Mouse (Mus musculus) kidney, adult 9 months (tissue): ENCODE measurements around the gene Rgs3.

Experiments used
- DNase-seq: peaks from one replicate; pipeline ENCODE4 v3.0.0; 2022

The Rgs3 gene

DNA sequence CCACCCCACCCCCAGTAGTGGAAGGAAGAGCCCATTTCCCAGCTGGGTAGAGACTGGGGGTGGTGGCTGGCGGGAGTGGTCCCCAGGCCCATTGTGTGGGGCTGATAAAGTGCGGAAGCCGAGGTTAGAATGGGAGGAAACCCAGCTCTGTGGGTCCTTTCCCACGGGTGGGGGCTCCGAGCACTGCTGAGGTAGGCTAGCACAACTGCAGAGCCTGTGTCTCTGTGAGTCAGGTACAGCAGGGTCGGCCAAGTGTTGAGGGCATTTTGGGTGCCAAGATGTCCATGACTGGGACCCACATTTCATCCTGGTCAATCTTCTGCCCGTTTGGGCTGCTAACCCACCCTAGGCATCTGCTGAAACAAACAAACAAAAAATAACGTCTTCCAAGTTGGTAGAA is 135.9 kb downstream of the Rgs3 start:
- DNase-seq, result peak; percentile 36

DNA sequence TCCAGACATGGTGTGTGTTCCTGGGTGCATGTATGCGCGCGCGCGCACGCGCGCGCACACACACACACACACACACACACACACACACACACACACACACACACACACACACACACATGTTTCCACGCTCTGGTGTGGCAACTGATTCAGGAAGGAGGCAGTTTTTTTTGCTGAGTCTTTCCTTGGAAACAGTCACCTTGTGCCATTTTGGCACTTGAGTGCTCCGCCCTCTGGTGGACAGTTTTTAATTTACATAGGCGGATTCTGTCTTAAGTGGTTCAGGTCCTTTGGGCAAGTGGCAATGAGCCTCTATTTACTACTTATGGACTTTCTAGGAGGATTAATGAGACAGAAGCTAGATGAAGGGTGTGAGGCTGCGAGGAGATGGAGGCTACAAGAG is 136.3 kb downstream of the Rgs3 start:
- DNase-seq, result peak; percentile 83

- DNase-seq, result peak; percentile 46
Observed at GRCm38 (mm10) chr4:62696699-62697404, 137.2 kb downstream of the Rgs3 start.

- peak; percentile 93 for DNase-seq
Observed at GRCm38 (mm10) chr4:62697469-62697868, 137.8 kb downstream of the Rgs3 start.

GRCm38 (mm10) chr4:62698521-62698920 is 138.9 kb downstream of the Rgs3 start:
- no peak for DNase-seq

DNA sequence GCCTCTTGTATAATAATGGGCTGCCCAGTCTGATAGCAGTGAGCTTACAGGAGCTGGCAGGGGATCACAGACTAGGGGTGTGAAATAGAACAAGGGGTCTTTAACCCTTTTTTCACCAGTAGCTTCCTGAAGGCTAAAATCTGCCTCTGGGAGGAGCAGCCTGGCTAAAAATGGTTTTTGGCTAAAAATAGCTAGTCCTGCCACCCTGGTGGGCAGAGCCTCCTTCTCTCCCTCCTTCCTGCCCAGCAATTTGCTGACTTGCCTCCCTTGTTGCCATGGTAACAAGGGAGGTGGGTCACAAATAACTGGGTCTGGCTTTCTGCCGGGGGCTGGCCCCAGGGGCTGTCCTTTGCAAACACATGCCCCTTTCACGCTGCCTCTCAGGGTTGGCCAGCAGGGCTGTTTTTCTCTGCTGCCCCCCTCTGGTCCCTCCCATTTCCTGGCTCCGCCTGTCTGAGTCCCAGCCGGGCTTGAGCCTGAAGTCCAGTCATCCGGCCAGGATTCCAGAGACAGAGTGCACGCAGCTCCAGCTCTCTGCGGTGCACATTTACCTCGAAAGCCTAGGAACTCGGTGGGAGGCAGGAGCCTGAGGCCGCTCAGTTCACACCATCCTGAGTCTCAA is 139.7 kb downstream of the Rgs3 start:
- peak; percentile 95 for DNase-seq

GRCm38 (mm10) chr4:62700426-62700825 is 140.8 kb downstream of the Rgs3 start:
- DNase-seq, result no peak

- peak; percentile 39 for DNase-seq
Observed at GRCm38 (mm10) chr4:62703151-62703550, 143.5 kb downstream of the Rgs3 start.

- DNase-seq, result no peak
Observed at GRCm38 (mm10) chr4:62704204-62704603, 144.6 kb downstream of the Rgs3 start.

DNA sequence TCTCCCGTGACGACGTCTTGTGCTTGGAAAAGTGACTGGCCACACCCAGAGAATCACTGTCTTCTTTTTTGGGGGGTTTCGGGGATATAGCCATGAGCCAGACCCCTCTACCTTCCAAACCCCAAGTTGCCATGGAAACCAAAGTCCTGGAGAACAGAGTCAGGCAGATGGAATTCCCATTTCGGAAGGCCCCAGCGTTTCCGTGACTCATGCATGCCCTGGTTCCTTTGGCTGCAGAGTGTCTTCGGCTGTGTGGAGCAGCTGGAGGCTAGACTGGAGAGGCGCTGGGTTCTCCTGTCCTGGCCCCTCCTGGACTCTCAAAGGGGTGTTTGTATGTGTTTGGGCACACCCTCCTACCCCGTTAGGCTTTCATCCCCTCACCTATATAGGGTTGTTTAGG is 145.4 kb downstream of the Rgs3 start:
- DNase-seq, result no peak

DNA sequence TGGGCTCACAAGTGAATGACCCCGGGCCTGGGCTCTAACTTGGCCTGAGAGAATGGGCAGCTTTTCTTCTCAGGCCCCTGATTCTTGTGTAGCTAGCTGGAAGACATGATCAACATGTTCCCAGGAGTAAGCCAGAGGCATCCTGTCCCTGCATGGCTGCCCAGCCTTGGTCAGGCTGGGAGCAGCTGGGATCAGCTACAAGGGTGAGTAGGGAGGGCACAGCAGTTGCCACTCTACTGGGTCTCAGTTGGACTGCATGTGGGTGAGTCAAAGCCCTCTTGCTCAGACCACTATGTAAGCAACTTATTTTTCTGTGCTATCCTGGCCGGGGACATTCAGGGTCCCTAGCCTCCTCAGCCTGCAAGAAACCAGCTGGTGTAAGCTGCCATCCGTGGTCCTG is 146.1 kb downstream of the Rgs3 start:
- no peak for DNase-seq

DNA sequence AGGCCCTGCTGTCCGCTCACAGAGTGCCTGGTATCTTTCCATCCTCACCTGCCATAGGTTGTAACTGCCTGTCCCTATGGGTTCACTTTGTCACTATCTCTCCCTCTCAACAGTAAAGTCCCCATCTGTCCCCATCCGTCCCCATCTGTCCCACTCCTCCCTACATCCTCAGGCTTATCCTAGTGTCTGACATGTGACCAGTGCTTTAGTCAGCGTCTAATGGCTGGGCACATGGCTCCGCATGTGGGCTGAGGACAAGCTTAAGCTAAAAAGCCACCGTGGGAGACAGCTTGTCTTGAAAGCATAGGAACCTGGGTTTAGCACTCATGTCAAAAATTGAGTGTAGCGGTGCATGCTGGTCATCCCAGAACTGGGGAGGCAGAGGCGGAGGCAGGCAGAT is 148.4 kb downstream of the Rgs3 start:
- no peak for DNase-seq

GRCm38 (mm10) chr4:62708994-62709393 is 149.3 kb downstream of the Rgs3 start:
- no peak for DNase-seq

- DNase-seq, result no peak
Observed at GRCm38 (mm10) chr4:62709448-62709847, 149.8 kb downstream of the Rgs3 start.

DNA sequence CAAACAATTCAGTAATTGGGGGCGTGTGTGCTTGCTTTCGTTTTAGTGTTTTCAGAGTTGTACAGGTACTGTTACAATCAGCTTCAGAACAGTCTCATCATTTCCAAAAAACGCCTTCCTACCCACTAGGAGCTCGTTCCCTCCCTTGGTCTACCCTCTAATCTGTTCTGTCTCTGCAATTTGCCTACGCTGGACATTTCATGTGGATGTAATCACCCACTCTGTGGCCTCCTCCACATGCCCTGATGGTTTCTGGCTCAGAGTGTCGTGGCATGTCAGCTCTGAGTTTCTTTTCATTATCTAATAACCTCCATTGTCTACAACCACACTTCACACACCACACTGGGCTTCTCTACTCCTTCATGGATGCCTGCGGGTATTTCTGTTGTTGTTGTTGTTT is 151.5 kb downstream of the Rgs3 start:
- DNase-seq, result no peak

- DNase-seq, result no peak
Observed at GRCm38 (mm10) chr4:62711582-62711981, 151.9 kb downstream of the Rgs3 start.

GRCm38 (mm10) chr4:62720861-62721260 is 161.2 kb downstream of the Rgs3 start:
- no peak for DNase-seq

DNA sequence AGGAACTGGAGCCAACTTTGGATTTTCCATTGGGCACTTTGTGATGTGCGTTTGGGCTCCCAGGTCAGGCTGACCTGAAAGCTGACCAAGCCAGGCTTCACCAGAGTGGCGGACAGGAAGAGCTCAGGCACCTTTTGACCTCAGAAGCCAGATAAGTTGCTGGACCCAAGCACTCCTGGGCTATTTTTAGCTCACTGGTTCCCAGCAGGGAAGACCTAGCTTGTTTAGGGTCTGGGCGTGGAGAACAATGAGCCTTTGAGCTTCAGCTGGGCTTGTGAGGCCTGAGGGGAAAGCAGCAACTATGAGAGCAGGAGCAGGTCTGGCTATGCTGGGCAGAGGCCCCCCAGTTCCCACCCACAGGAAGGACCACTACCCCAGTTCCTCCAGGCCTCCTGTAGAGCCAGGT is 162.4 kb downstream of the Rgs3 start:
- DNase-seq, result no peak

- DNase-seq, result no peak
Observed at GRCm38 (mm10) chr4:62723795-62724194, 164.1 kb downstream of the Rgs3 start.

DNA sequence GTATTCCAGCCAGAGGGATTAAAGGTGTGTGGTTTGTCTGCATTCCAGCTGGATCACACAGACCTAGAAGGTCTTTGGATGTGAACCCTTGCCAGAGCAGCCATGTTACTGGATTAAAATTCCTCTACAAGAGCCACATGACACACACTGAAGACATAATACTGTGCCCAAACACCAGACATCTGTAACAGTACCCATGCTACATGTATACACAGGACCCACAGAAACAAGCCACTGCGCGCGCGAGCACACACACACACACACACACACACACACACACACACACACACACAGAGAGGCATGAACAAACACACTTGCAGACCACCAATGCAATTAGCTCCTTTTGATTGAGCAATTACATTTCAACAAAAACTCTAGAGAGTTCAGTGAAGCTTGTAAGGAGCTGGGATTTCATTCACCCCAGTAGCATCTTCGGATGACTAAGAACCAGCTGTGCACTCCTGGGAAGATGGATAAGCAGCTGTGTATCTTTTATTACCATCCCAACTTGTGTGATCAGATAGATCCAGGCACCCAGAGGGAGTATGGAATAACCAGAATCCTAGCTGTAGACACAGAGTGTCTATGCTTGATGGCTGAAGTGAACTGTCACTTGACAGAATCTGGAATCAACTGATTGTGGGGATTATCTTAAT is 166.8 kb downstream of the Rgs3 start:
- DNase-seq, result no peak

GRCm38 (mm10) chr4:62727541-62728303 is 168.1 kb downstream of the Rgs3 start:
- no peak for DNase-seq

DNA sequence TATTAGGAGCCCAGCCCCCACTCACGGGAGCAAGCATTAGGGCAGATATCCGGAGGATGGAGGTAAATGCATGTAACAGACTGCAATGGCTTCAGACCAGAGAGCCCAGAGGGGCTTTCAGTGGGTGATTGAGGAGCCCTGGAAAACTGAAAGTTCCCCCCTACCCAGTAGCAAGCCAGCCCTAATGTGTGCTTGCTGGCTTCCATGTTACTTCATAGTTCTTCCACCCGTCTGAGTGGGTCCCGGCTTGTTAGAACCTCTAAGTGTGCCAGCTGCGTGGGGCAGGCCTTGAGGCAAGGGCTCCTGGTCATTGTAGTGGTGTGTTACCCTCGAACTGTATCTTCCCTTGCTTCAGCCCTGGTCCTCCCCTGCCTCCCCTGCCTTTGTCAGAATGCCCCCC is 168.8 kb downstream of the Rgs3 start:
- DNase-seq, result no peak

DNA sequence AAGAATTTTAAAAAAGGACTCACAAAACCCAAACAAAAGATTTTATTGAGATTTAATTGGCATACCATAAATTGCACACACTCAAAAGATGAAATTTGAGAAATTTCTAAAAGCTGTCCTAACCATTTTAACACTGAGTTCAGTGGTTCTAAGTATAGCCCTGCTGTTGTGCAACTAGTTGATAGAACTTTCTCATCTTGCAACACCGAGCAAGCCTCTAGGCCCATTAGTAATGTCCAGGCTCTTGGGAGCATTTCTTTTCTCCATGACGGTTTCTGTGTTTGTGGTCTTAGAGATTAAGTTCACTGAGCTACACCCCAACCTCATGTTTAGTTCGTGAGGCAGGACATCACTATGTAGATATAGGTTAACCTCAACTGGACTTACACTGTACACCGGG is 169.5 kb downstream of the Rgs3 start:
- no peak for DNase-seq

GRCm38 (mm10) chr4:62729941-62730340 is 170.3 kb downstream of the Rgs3 start:
- DNase-seq, result no peak
